Mouse (Mus musculus) left cerebral cortex, adult 9 months (tissue): ENCODE results near the gene Gcnt1.

Experiments
- DNase-seq, 2 experiments: peaks; one replicate each; pipeline ENCODE4 v3.0.0; 2022; ENCODE audit warnings: low spot score in 2 of 2

Gcnt1 gene

DNA sequence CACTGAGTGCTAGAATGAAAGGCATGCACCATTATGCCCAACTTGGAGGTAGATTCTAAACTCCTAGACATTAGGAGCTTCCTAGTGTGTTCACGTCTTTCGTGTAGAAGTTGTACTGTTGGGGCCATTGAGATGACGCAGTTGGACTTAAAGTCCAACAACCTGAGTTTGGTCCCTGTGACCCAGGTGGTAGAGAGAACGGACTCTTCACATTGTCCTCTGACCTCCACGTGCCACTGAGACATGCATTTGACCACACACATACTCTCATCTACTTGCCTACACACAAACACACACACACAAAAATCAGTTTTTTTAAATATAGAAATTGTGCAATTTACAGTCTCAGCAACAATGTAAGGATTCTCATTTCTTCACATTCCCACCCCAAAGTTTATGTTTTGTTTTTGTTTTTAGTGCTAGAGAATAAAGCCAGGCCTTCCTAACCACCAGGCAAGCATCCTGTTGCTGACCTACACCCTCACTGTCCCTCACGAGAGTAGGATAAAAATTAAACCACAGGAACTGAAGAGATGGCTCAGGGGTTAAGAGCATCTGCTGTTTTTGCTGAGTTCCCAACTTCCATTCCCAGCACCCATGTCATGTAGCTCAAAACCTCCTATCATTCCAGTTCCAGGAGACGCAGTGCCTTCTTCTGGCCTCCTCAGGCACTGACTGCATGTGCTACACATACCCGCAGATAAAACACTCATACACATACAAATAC lies 6.1 kb downstream of the Gcnt1 start:
- no peak for DNase-seq

DNA sequence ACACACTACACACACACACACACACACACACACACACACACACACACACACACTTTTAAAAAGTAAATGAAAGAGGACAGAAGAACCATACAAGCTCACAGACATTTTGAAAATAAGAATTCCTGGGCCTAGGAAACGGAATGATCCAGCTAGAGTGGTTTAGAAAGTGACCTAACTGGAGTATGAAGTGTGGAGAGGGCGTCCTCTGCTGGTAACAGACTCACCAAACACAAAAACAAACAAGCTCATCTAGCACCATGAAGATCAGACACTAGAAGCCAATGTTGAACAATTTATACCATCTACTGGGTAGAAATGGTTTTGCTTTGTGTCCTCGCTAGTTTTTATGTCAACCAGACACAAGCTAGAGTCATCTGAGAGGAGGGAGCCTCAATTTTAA lies 7.9 kb downstream of the Gcnt1 start:
- peak in 1 of 2 experiments; percentile 28 for DNase-seq

DNA sequence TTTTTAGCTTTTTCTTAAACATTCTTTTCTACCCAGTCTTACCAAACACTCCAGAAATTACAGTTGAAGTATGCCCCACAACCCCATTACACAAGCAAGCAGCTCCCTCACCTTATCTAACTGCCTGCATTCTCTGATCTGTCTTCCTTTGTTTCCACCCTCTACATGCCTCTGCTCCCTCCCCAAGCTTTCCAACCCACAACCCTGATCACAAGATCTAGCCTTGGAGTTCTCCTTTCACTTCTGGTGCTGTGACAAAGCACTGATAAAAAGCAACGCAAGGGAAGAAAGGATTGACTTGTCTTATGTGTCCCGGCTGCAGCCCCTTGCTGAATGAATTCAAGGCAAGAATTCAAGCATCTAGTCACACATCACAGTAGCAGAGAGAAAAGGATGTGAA lies 11.5 kb downstream of the Gcnt1 start:
- DNase-seq = no peak

DNA sequence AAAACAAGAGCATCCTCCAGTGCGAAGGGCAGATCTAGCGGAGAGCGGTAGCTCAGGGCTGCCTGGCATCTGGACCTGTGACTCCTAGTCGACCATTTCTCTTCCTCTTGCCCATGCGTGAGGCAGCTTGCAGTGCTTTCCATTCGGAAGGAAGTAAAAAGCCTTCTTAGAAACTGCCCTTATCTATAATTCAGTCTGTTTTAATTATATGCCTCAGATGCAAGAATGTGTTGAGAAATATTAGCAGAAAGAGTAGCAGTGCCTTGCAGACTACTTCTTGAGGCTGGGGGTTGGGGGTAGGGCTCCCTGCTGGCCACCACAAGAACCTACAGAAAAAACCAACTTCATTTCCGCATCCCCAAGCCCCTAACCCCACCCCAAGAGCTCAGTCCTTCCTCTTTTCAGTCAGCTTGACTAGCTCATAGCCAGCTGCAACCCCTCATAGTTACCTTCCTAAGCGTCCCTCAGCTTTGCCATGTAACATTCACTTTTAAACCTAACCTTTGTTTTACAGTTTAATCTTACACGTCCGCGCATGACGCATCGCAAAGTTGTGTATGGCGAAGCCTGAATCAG lies 13.2 kb downstream of the Gcnt1 start:
- DNase-seq = no peak

DNA sequence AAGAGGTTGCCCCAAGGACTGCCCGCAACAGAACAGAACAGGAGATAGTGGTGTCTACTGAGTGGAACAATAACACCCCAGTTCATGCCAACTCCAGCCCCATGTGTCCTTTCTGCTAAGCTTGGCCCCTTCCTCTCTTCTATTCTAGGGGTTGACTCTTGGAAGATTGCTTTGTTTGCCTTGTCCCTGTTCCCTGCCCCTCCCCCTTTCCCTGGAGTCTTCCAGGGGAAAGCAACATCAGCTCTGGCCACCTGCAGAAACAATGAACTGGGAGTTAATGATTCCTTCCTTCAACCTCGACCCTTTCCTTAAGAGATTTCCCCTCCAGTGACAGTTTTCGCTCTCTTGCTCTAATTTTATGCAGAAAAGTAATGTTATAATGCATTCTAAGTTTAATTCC lies 15.3 kb downstream of the Gcnt1 start:
- DNase-seq = no peak

DNA sequence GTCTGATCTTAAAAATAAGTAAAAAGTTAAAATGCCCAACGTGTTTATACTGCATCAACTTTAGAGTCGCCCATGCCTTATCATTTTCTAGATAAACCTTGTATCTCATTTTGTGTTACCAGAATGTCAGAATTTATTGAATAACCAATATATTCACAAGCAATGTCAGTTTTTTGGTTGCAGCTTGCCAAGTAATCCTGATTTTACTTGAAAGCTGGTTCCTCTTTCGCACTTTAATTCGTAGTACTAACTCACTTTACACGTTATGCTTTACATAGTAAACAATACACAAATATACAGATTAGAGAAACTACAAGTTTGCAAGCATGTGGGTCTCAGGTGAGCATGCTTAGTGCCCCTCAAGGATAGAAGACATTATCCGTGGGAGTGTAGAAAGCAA lies 15.7 kb downstream of the Gcnt1 start:
- DNase-seq = no peak

DNA sequence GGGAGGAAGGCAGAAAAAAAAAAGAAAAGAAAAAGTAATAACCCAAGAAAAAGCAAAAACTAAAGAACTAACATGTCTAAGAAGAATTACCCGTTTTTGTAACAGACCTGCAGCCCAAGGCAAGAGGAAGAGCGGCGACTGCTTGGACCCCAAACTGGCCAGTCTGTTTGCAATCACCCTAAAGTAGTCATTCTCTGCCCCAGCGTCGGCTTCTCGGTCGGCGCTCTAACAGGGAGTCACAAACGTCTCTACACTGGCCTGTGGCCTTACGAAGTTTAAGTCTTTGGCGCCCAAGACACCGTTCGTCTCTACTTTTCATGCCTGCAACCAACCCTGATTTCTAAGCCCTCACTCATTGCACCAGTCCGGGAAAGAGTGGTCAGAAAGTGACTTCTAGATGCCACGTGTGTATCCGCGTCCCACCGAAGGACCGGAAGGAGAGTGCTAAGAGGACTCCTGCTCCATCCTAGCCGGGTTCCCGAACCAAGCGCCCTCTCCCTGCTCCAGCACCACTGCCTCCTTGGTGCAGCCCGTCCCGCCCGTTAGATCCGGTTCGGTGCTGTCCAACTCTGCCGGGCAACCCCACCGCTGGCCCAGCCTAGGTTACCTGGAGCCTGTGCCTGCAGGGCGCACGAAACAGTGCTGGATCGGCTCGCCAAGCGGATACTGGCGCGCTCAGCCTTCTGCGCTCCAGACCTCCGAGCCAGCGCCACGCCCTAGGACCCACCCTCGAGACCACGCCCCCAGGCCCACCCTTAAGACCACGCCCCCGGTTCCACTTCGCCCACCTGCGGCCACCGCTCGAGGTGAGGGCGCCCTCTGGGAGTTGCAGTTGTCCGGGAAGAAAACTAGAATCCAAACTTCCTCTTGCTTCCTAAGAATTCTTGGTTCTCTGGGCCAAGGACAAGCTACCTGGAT lies 16.4 kb downstream of the Gcnt1 start:
- DNase-seq = no peak

DNA sequence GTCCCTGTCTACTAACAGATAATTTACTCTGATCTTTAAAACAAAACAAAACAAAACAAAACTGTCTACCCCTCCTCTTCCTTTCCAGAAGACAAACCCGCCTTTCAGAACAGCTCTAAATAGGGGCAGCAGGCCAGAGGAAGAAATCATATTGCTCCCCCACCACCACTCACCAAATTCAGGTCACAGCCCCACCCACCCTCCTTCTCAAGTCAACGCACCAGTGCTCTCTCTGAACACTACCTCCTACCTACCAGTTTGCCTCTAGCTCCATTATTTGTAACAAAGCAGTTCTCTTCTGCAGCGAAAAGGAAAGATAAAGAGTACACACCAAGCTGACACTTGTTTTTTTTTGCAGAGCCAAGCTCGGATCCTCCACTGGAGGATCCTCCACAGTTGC lies 17.3 kb downstream of the Gcnt1 start:
- DNase-seq = no peak

DNA sequence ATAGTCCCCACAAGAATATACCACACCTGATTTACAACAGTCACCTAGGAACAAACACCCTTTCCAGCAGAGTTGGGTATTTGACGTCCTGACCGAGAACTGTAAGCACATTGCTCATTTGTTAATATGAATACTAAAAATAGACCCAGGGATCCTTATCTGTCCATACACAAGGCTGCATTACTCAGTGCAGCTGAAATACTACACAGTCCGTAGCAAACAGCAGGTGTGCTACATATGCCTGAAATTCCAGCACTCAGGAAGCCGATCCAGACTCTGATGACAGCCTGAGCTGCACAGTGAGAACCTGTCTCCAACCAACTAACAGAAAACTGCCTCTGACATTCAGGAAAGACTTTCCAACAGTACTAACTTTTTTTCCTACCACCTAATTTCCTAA lies 17.8 kb downstream of the Gcnt1 start:
- DNase-seq = no peak

DNA sequence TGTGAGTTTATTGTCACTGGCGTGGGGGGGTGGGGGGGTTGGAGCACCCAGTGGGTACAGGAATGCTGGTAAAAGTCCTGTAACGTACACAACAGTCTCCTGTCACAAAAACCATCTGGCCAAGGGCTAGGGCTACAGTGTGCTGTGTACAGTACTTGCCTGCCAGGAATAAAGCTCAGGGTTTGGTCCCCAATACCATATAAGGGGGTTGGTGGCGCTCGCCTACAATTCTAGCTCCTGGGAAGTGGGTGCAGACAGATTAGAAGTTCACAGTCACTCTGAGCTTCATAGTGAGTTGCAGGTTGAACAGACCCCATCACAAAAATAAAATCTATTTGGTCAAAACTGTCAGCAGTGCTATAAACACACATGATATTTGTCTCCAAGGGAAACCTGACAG lies 18.3 kb downstream of the Gcnt1 start:
- DNase-seq = no peak

DNA sequence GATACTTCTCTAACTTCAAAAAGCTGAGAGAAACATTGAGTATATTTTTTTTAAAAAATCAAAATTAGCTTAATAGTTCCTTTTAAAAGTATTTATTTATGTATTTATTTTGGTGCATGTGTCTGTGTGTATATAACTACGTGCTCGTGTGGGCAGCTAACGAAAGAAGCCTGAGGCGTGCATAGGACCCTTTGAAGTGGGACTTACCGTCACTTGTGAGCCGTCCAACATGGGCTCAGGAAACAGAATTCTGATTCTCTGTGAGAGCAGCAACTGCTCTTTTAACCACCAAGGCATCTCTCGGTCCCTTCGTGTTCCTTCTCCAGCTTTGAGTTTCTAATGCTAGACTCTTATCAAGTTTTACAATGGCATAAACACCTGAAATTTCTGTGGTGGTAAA lies 18.9 kb downstream of the Gcnt1 start:
- DNase-seq = no peak

DNA sequence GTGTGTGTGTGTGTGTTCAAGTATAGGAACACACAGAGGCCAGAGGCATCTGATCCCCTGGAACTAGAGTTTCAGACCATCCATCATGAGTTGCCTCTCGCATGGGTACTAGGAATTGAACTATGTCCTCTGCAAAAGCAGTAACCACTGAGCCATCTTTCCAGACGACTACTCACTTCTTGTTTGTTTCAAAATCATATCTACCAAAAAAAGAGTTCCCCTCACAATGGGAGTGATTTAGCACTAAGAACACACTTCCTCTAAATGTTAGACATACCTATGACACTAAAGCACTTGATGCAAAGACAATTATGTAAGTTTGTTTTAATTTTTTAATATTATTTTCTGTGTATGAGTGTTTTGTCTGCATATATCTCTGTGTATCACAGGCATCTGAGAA lies 24.8 kb downstream of the Gcnt1 start:
- DNase-seq = no peak

DNA sequence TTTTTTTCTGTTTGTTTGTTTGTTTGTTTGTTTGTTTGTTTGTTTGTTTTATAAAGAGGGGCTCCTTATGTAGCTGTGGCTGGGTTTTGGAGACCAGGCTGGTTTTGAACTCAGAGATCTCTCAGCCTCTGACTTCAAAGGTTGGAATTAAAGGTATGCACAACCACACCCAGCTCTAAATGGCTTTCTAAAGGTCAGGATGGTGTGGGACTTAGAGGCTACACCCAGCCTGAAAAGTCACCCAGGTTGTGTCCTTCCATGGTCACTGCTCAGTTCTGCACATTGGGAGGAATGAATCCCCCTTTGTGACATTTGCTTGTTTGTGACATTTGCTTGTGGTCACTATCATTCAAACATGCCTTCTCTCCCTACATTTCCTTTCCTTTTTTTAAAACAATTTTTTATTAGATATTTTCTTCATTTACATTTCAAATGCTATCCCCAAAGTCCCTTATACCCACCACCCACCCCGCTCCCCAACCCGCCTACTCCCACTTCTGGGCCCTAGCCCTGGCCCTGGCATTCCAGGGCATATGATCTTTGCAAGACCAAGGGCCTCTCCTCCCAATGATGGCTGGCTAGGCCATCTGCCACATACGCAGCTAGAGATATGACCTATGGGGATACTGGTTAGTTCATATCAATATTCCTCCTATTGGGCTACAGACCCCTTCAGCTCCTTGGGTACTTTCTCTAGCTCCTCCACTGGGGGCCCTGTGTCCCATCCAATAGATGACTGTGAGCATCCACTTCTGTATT lies 25.7 kb downstream of the Gcnt1 start:
- no peak for DNase-seq

DNA sequence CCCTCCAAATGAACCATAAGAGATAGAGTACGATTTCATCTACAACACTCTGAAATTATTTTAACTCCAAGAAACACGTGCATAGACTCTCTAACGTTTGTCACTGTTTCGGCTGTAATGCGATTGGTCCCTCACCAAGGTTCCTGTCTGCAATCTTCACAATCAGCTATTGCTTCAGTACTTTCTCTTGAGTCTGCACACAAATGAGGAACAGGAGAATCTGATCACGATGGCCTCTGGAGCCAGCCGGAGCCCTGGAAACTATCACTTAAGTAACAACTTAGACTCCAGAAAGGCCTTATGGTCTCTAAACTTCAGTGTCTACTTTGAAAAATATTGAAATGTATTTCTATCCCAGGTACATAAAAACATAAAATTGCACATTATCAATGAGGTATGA lies 27.8 kb downstream of the Gcnt1 start:
- no peak for DNase-seq

DNA sequence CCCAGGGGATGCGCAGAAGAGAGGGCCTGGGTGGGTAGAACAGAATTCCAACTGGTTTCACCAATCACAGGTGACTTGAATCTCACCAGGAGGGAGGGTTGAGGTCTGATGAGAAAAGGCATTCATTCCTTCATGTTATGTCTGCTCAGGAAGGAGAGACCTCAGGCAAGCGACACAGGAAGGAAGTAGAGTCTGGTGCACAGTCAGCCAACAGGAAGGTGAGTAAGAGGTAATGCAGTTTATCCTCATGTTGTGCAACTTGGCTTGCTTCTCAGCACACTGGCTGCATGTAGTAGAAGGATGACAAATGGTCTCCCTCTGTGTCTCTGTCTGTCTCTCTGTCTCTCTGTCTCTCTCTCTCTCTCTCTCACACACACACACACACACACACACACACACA lies 33.1 kb downstream of the Gcnt1 start:
- DNase-seq = no peak

DNA sequence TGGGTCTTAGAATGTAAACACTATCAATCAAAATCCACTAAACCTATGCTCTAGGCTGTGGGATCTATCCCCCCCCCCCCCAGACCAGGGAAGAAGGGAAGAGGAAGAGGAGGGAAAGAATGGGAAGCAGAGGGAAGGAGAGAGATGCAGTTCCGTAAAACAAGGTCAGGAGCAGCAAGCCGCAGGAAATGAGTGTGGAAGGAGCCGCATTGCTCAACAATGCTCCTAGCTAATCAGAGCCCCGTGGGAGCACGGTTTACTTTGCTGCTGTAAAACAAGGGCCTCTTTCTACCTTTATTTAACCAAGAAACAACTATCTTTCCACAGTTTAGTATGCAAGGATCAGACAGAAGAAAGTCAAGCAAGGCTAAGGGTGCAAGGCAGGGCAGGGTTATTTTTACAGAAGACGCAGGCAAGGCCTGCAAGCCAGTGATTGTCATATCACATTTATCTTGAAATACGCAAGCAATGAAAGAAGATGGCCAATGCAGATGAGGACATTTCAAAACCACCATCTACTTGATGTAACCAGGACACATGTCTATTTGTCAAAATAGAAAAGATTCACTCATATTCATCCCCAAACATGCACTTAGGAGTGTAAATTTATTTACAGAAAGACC lies 35.5 kb downstream of the Gcnt1 start:
- DNase-seq = no peak

DNA sequence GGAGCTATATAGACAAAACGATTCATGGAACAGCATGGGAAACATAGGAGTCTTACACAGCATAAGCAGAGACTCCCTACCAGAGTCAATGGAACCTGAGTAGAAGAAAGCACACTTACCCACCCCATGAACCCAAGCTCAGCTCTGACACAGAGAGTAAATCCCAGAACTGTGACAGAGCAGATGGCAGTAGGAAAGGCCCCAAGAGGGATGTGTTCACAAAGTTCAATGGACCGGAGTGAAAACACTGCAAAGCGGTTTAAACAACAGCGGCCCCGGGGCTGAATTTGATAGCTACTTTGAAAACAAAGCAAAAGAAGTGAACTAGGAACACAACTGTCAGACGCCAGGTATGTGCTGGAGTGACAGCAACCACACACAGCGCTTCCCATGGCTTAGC lies 36.0 kb downstream of the Gcnt1 start:
- no peak for DNase-seq

DNA sequence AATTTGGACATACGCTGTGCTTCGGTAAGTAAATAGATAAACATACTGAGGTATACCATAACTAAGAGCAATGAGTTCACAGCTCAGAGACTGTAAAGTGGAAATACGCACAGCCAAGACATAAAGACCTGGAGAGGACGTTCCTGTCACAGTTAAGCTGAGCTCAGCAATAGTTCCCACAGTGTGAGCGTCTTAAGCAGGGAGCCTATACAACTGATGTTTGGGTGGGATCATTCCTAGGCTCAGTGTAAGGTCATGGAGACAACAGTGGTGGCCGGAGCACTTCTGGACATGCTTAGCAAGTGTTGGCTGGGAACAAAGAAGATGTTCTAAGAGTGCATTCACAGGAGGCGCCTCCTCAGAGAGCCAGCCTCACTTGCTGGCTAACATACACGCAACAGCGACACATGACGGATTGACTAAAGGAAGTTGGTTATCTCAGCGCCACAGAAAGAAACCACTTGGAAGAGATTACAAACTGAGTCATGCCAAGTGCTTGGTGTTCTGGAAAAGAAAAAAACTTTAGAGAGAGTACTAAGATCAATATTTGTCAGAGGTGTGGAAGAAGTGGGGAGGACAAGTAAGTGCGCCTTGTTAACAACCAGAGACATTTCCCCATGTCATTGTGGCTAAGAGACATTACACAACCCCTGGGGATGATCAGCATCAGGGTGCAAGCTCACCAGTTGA lies 37.9 kb downstream of the Gcnt1 start:
- no peak for DNase-seq

DNA sequence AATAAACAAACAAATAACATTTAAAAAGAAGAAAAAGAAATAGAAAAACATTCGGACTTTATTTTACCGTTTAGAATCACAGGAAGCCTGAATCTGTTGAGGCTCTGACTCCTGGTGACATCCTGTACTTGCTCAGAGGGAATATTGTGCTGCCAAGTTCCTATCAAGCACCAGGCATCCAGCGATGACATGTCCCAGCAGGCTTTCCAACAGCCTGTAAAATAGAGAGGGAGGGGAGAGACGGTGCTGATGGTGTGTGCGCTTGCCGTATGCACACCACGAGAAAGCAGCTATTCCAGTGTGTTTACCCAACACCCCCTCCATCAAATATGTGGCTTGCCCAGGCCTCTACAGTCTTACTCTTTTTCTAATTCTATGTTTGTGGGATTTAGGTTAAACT lies 39.6 kb downstream of the Gcnt1 start:
- no peak for DNase-seq

DNA sequence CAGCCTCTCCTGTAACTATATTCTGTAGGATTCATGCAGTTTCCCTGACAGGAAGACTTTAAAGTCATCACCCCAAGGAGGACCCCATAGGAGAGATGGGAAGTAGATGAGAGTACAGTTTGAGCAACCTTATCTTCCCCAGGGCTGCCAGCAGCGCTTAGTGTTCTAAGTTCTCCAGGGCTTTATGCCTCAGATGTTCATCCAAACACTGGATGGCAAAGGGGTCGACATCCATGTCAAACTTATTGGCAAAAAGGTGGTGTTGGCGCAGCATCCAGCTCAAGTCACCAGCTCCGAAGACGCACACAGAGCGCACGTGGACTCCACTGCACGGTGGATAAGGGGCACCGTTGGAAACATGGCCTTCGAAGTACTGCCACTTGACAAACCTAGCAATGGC lies 43.7 kb downstream of the Gcnt1 start:
- no peak for DNase-seq

DNA sequence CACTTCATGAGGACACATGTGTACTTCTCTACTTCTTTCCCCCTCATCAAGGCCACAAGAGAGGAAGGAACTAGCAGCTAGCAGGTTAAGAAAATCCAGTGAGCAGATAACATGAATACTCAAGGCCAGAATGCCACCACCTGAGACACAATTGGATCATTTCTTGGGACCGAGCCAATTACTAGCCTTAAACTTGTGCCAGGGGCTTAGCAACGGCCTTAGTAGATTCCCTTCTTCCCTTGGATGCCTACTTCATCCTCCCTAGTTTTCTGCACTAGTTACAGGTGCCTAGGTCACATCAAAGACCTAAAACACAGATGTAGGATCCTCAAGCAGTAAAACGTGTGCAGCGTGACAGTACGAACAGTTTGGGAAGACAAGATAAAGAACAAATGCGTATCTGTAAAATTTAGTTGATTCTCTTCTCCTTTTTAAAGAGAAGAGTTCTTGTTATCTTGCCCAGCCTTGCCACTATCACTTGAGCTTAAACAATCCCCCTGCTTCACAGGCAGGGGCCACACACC lies 44.7 kb downstream of the Gcnt1 start:
- DNase-seq = no peak
